Mouse (Mus musculus) midbrain, embryonic 14.5 days (tissue): ENCODE data around the gene Thbs3. TPM values are rescaled to one million over a fixed set of nuclear protein-coding genes. Genes with fewer than 3 reads are reported as not detected.

Experiments
- ATAC-seq: fragments of 200-750 bp; cut with Nextera tagmentation; 2 replicates; pipeline ENCODE4 v1.8.0; 2017; ENCODE audit warnings: moderate number of reproducible peaks, moderate library complexity; ENCODE audit not compliant: low FRiP score, low TSS enrichment
- DNase-seq: peaks from one replicate; pipeline ENCODE4 v3.0.0-alpha.2; 2015
- H3K27ac ChIP-seq: fragments of 300-500 bp; sonication (generic); replicated peaks from 2 replicates; pipeline ENCODE4 v1.5.1; 2014; ENCODE audit warnings: mild to moderate bottlenecking, low read depth, low read length, moderate library complexity
- H3K27me3 ChIP-seq: fragments of 300-500 bp; sonication (generic); 2 replicates; pipeline ENCODE4 v1.6.1; 2014; ENCODE audit warnings: low read length, control low read depth, mixed read lengths; ENCODE audit not compliant: control insufficient read depth, insufficient read depth
- H3K36me3 ChIP-seq: fragments of 300-500 bp; sonication (generic); 2 replicates; pipeline ENCODE4 v1.6.1; 2014; ENCODE audit warnings: low read length, control low read depth; ENCODE audit not compliant: control insufficient read depth, insufficient read depth
- H3K4me1 ChIP-seq: fragments of 300-500 bp; sonication (generic); 2 replicates; pipeline ENCODE4 v1.6.1; 2014; ENCODE audit warnings: mild to moderate bottlenecking, antibody characterized with exemption, low read length, control low read depth; ENCODE audit not compliant: control insufficient read depth, insufficient read depth
- H3K4me2 ChIP-seq: fragments of 300-500 bp; sonication (generic); 2 replicates; pipeline ENCODE4 v1.6.1; 2014; ENCODE audit warnings: mild to moderate bottlenecking, low read length, moderate library complexity
- H3K4me3 ChIP-seq: fragments of 300-500 bp; sonication (generic); replicated peaks from 2 replicates; pipeline ENCODE4 v1.5.1; 2014; ENCODE audit warnings: low read depth, low read length
- H3K9ac ChIP-seq: fragments of 300-500 bp; sonication (generic); replicated peaks from 2 replicates; pipeline ENCODE4 v1.6.1; 2014; ENCODE audit warnings: mild to moderate bottlenecking, low read length, moderate library complexity
- H3K9me3 ChIP-seq: fragments of 300-500 bp; sonication (generic); 2 replicates; pipeline ENCODE4 v1.6.1; 2016; ENCODE audit warnings: low read length, control low read depth, mixed read lengths; ENCODE audit not compliant: control insufficient read depth
- WGBS: fragments of 180-500 bp; shearing (Covaris S2); extraction: QIAGEN DNeasy Blood & Tissue Kit; methylation state at CpG from one replicate; pipeline ENCODE4 v1.1.7; 2014; 5-methylcytosine and 5-hydroxymethylcytosine counted together
- polyA plus RNA-seq: library from polyadenylated mRNA; unstranded; fragments of >200 nt; fragmentation: Nextera tagmentation; extraction: Ambion mirVana; gene quantifications from 2 replicates; pipeline ENCODE4 v1.2.1, GENCODE M21; 2014

The Thbs3 gene
- polyA plus RNA-seq, 1 experiment from 2014 or later, result 47.6 TPM

GRCm38 (mm10) chr3:89260211-89260610 lies 45.2 kb downstream of the Thbs3 start:
- Histone ChIP-seq H3K4me1 (no peaks in the 10 kb centered on the region), H3K9ac (no peak overlapping the region), H3K9me3 (no peaks in the 10 kb centered on the region), H3K36me3 (no peaks in the 10 kb centered on the region), H3K27me3 (no peaks in the 10 kb centered on the region), H3K27ac (no peak overlapping the region), H3K4me2 (no peak overlapping the region), H3K4me3 (no peak overlapping the region)
- ATAC-seq, result no peak
- 43% methylated on average over 3 of the region's 3 CpGs for WGBS
- DNase-seq, result no peak

GRCm38 (mm10) chr3:89262417-89262816 lies 47.4 kb downstream of the Thbs3 start:
- Histone ChIP-seq H3K9ac (no peak overlapping the region), H3K27ac (no peak overlapping the region), H3K36me3 (no peaks in the 10 kb centered on the region), H3K4me1 (peaks cover 4% of the 10 kb centered on the region), H3K4me2 (no peak overlapping the region), H3K27me3 (no peaks in the 10 kb centered on the region), H3K9me3 (no peaks in the 10 kb centered on the region), H3K4me3 (no peak overlapping the region)
- ATAC-seq (no peak), DNase-seq (no peak)
- 76% methylated on average over 10 of the region's 10 CpGs for WGBS

GRCm38 (mm10) chr3:89266439-89266893 lies 51.5 kb downstream of the Thbs3 start:
- 0 out of 2 replicates have a peak, but pooled peaks cover 4% of the 10 kb centered on the region for H3K36me3 ChIP-seq
- H3K4me2 ChIP-seq, result peak overlapping the region; percentile 81
- no peaks in the 10 kb centered on the region for H3K9me3 ChIP-seq
- ATAC-seq (peak; percentile 81), DNase-seq (peak; percentile 93)
- H3K4me1 ChIP-seq, result peaks cover 17% of the 10 kb centered on the region
- WGBS, result under 1% methylated on average over 20 of the region's 20 CpGs
- H3K4me3 ChIP-seq, result peak overlapping the region; percentile 70
- H3K27ac ChIP-seq, result peak overlapping the region; percentile 77
- H3K9ac ChIP-seq, result peak overlapping the region; percentile 84
- H3K27me3 ChIP-seq, result no peaks in the 10 kb centered on the region

- Histone ChIP-seq H3K4me1 (peaks cover 17% of the 10 kb centered on the region), H3K27me3 (no peaks in the 10 kb centered on the region), H3K9ac (no peak overlapping the region), H3K4me3 (no peak overlapping the region), H3K36me3 (0 out of 2 replicates have a peak, but pooled peaks cover 4% of the 10 kb centered on the region), H3K9me3 (no peaks in the 10 kb centered on the region), H3K4me2 (peak overlapping the region; percentile 68), H3K27ac (no peak overlapping the region)
- ATAC-seq, result no peak
- no peak for DNase-seq
- WGBS, result 50% methylated on average over 8 of the region's 8 CpGs
Observed at GRCm38 (mm10) chr3:89268916-89269315, 53.9 kb downstream of the Thbs3 start.

GRCm38 (mm10) chr3:89270051-89270755 lies 55.2 kb downstream of the Thbs3 start, which contains the start of gene Slc50a1:
Slc50a1 (minus strand) TSS chr3:89270570.
- Histone ChIP-seq H3K27me3 (no peaks in the 10 kb centered on the region), H3K9me3 (no peaks in the 10 kb centered on the region), H3K4me3 (peak within 1 kb of the TSS; percentile 39), H3K27ac (peak within 1 kb of the TSS; percentile 56), H3K4me1 (peaks cover 17% of the 10 kb centered on the region), H3K4me2 (peak within 1 kb of the TSS; percentile 68), H3K9ac (peak within 1 kb of the TSS; percentile 53), H3K36me3 (0 out of 2 replicates have a peak, but pooled peaks cover 4% of the 10 kb centered on the region)
- peak; percentile 59; the same call in 1 of the 2 replicates for ATAC-seq
- 3% methylated on average over 39 of the region's 39 CpGs for WGBS
- DNase-seq, result peak; percentile 84

- Histone ChIP-seq H3K9me3 (no peaks in the 10 kb centered on the region), H3K4me2 (peak overlapping the region; percentile 68), H3K27me3 (no peaks in the 10 kb centered on the region), H3K27ac (no peak overlapping the region), H3K9ac (peak overlapping the region; percentile 53; the same call in 1 of the 2 replicates), H3K36me3 (0 out of 2 replicates have a peak, but pooled peaks cover 4% of the 10 kb centered on the region), H3K4me1 (peaks cover 17% of the 10 kb centered on the region), H3K4me3 (peak overlapping the region; percentile 39)
- DNase-seq, result no peak
- 73% methylated on average over 6 of the region's 6 CpGs for WGBS
- ATAC-seq, result no peak
Observed at GRCm38 (mm10) chr3:89270891-89271290, 55.9 kb downstream of the Thbs3 start.

- Histone ChIP-seq H3K4me1 (peaks cover 17% of the 10 kb centered on the region), H3K27me3 (no peaks in the 10 kb centered on the region), H3K4me2 (no peak overlapping the region), H3K9ac (0 out of 2 replicates have a peak overlapping the region, but pooled peaks have one; percentile 20), H3K9me3 (no peaks in the 10 kb centered on the region), H3K4me3 (no peak overlapping the region), H3K36me3 (0 out of 2 replicates have a peak, but pooled peaks cover 4% of the 10 kb centered on the region), H3K27ac (no peak overlapping the region)
- DNase-seq, result peak; percentile 17
- no peak for ATAC-seq
- WGBS, result 63% methylated on average over 6 of the region's 6 CpGs
Observed at GRCm38 (mm10) chr3:89271760-89272159, 56.8 kb downstream of the Thbs3 start.

- Histone ChIP-seq H3K4me2 (no peak overlapping the region), H3K4me1 (peaks cover 15% of the 10 kb centered on the region; the same call in 1 of the 2 replicates), H3K9me3 (no peaks in the 10 kb centered on the region), H3K36me3 (no peaks in the 10 kb centered on the region), H3K27me3 (peaks cover 22% of the 10 kb centered on the region), H3K27ac (no peak overlapping the region), H3K4me3 (no peak overlapping the region), H3K9ac (no peak overlapping the region)
- DNase-seq, result no peak
- ATAC-seq, result no peak
- WGBS, result 91% methylated on average over 13 of the region's 13 CpGs
Observed at GRCm38 (mm10) chr3:89276061-89276460, 61.1 kb downstream of the Thbs3 start.
